Mouse (Mus musculus) hindbrain, embryonic 16.5 days (tissue): ENCODE measurements around the gene Clcnka. TPM values are rescaled to one million over a fixed set of nuclear protein-coding genes. Genes with fewer than 3 reads are reported as not detected.
A peak's percentile ranks its signal among the peaks of the same experiment; 100 is the strongest.

Experiments used
- ATAC-seq: fragments of 200-750 bp; cut with Nextera tagmentation; 2 replicates; pipeline ENCODE4 v1.8.0; 2017; ENCODE audit warnings: moderate TSS enrichment, moderate library complexity
- H3K27ac ChIP-seq: fragments of 300-500 bp; sonication (generic); 2 replicates; pipeline ENCODE4 v1.5.1; 2014; ENCODE audit warnings: low read depth, mild to moderate bottlenecking, control low read depth, low read length, moderate library complexity
- H3K27me3 ChIP-seq: fragments of 300-500 bp; sonication (generic); replicated peaks from 2 replicates; pipeline ENCODE4 v1.6.1; 2014; ENCODE audit warnings: low read length; ENCODE audit not compliant: control insufficient read depth, insufficient read depth
- H3K36me3 ChIP-seq: fragments of 300-500 bp; sonication (generic); 2 replicates; pipeline ENCODE4 v1.6.1; 2014; ENCODE audit warnings: mild to moderate bottlenecking, low read length, moderate library complexity, mixed read lengths; ENCODE audit not compliant: control insufficient read depth, insufficient read depth
- H3K4me1 ChIP-seq: fragments of 300-500 bp; sonication (generic); 2 replicates; pipeline ENCODE4 v1.6.1; 2014; ENCODE audit warnings: low read depth, low read length; ENCODE audit not compliant: control insufficient read depth, insufficient read depth
- H3K4me2 ChIP-seq: fragments of 300-500 bp; sonication (generic); 2 replicates; pipeline ENCODE4 v1.6.1; 2014; ENCODE audit warnings: mild to moderate bottlenecking, low read length, control low read depth, moderate library complexity
- H3K4me3 ChIP-seq: fragments of 300-500 bp; sonication (generic); 2 replicates; pipeline ENCODE4 v1.5.1; 2014; ENCODE audit warnings: mild to moderate bottlenecking, low read length, control low read depth, moderate library complexity
- H3K9ac ChIP-seq: fragments of 300-500 bp; sonication (generic); 2 replicates; pipeline ENCODE4 v1.6.1; 2014; ENCODE audit warnings: low read depth, mild to moderate bottlenecking, control low read depth, low read length, moderate library complexity
- H3K9me3 ChIP-seq: fragments of 300-500 bp; sonication (generic); 2 replicates; pipeline ENCODE4 v1.6.1; 2014; ENCODE audit warnings: mild to moderate bottlenecking, low read length, moderate library complexity; ENCODE audit not compliant: control insufficient read depth
- WGBS: fragments of 180-500 bp; shearing (Covaris S2); extraction: QIAGEN DNeasy Blood & Tissue Kit; methylation state at CpG from one replicate; pipeline ENCODE4 v1.1.7; 2014; 5-methylcytosine and 5-hydroxymethylcytosine counted together
- polyA plus RNA-seq: library from polyadenylated mRNA; unstranded; fragments of >200 nt; fragmentation: Nextera tagmentation; extraction: Ambion mirVana; gene quantifications from 2 replicates; pipeline ENCODE4 v1.2.1, GENCODE M21; 2015

The Clcnka gene
- polyA plus RNA-seq, 1 experiment from 2014 or later = 0.78 TPM

DNA sequence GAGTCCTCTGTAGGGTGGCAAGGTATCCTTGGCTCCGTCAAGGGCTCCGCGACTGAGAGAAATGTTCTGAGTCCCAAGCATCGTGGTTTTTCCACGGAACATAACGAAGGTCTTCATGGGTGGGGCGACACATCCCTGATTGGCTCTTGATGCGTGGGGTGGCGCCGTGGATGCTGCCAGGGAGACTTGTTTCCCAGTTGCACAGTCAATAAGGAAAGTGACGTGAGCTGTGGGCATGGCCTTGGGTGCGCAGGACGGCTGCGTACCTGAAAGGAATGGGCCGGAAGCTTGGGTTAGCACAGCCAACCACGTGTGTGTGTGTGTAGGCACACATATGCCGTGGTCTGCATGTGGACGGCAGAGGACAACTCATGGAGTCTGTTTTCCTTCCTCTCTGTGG lies 34.7 kb upstream of the Clcnka start:
- H3K9ac ChIP-seq = no peak overlapping the region
- H3K4me2 ChIP-seq = no peak overlapping the region
- ATAC-seq = no peak
- no peaks in the 10 kb centered on the region for H3K9me3 ChIP-seq
- peaks cover 2% of the 10 kb centered on the region; the same call in 1 of the 2 replicates for H3K4me1 ChIP-seq
- WGBS = 85% methylated on average over 18 of the region's 18 CpGs
- no peak overlapping the region for H3K4me3 ChIP-seq
- no peak overlapping the region for H3K27ac ChIP-seq
- H3K27me3 ChIP-seq = no peaks in the 10 kb centered on the region
- no peaks in the 10 kb centered on the region for H3K36me3 ChIP-seq

GRCm38 (mm10) chr4:141432666-141433065 lies 34.1 kb upstream of the Clcnka start:
- Histone ChIP-seq H3K27ac (no peak overlapping the region), H3K36me3 (no peaks in the 10 kb centered on the region), H3K4me2 (no peak overlapping the region), H3K9ac (no peak overlapping the region), H3K9me3 (no peaks in the 10 kb centered on the region), H3K27me3 (no peaks in the 10 kb centered on the region), H3K4me3 (no peak overlapping the region), H3K4me1 (peaks cover 2% of the 10 kb centered on the region; the same call in 1 of the 2 replicates)
- ATAC-seq = no peak
- 57% methylated on average over 14 of the region's 14 CpGs for WGBS

- H3K27ac ChIP-seq = no peak overlapping the region
- WGBS = 44% methylated on average over 9 of the region's 9 CpGs
- H3K9ac ChIP-seq = no peak overlapping the region
- ATAC-seq = no peak
- H3K36me3 ChIP-seq = no peaks in the 10 kb centered on the region
- H3K4me2 ChIP-seq = no peak overlapping the region
- no peaks in the 10 kb centered on the region for H3K9me3 ChIP-seq
- H3K4me1 ChIP-seq = peaks cover 8% of the 10 kb centered on the region
- no peaks in the 10 kb centered on the region for H3K27me3 ChIP-seq
- H3K4me3 ChIP-seq = no peak overlapping the region
These were observed 32.5 kb upstream of the Clcnka start for GRCm38 (mm10) chr4:141430997-141431396.

DNA sequence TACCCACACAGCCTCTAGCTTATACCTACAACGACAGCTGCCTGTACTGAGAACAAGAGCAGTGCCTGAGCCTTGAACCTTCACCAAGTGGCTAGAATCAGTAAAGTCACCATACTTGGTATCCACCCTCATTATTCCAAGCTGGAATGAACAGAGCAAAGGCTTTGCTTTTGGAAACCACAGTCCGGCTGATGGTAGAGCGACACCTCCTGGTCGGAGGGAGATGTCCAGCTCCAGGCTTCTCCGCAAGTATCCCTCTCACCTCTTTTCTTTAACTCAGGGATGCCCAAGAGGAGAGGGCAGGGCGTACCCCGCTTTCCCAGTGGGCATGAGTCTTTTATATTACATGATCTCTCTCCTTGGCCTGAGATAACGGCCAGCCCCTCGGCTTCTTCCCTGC lies 31.3 kb upstream of the Clcnka start:
- H3K9ac ChIP-seq = no peak overlapping the region
- peaks cover 17% of the 10 kb centered on the region for H3K4me1 ChIP-seq
- ATAC-seq = no peak
- H3K36me3 ChIP-seq = no peaks in the 10 kb centered on the region
- no peaks in the 10 kb centered on the region for H3K9me3 ChIP-seq
- no peak overlapping the region for H3K4me2 ChIP-seq
- no peak overlapping the region for H3K4me3 ChIP-seq
- 51% methylated on average over 9 of the region's 9 CpGs for WGBS
- H3K27ac ChIP-seq = no peak overlapping the region
- no peaks in the 10 kb centered on the region for H3K27me3 ChIP-seq

GRCm38 (mm10) chr4:141429381-141429780 lies 30.9 kb upstream of the Clcnka start:
- Histone ChIP-seq H3K4me3 (no peak overlapping the region), H3K4me2 (no peak overlapping the region), H3K9me3 (no peaks in the 10 kb centered on the region), H3K4me1 (peaks cover 17% of the 10 kb centered on the region), H3K36me3 (no peaks in the 10 kb centered on the region), H3K27me3 (no peaks in the 10 kb centered on the region), H3K27ac (no peak overlapping the region), H3K9ac (no peak overlapping the region)
- ATAC-seq = no peak
- whole genome bisulfite sequencing = 74% methylated on average over 6 of the region's 6 CpGs

GRCm38 (mm10) chr4:141427921-141428320 lies 29.4 kb upstream of the Clcnka start:
- H3K4me1 ChIP-seq = peaks cover 16% of the 10 kb centered on the region
- WGBS = 86% methylated on average over 13 of the region's 13 CpGs
- H3K4me2 ChIP-seq = no peak overlapping the region
- H3K9ac ChIP-seq = no peak overlapping the region
- H3K36me3 ChIP-seq = no peaks in the 10 kb centered on the region
- H3K9me3 ChIP-seq = no peaks in the 10 kb centered on the region
- no peaks in the 10 kb centered on the region for H3K27me3 ChIP-seq
- H3K4me3 ChIP-seq = no peak overlapping the region
- H3K27ac ChIP-seq = no peak overlapping the region
- ATAC-seq = no peak

DNA sequence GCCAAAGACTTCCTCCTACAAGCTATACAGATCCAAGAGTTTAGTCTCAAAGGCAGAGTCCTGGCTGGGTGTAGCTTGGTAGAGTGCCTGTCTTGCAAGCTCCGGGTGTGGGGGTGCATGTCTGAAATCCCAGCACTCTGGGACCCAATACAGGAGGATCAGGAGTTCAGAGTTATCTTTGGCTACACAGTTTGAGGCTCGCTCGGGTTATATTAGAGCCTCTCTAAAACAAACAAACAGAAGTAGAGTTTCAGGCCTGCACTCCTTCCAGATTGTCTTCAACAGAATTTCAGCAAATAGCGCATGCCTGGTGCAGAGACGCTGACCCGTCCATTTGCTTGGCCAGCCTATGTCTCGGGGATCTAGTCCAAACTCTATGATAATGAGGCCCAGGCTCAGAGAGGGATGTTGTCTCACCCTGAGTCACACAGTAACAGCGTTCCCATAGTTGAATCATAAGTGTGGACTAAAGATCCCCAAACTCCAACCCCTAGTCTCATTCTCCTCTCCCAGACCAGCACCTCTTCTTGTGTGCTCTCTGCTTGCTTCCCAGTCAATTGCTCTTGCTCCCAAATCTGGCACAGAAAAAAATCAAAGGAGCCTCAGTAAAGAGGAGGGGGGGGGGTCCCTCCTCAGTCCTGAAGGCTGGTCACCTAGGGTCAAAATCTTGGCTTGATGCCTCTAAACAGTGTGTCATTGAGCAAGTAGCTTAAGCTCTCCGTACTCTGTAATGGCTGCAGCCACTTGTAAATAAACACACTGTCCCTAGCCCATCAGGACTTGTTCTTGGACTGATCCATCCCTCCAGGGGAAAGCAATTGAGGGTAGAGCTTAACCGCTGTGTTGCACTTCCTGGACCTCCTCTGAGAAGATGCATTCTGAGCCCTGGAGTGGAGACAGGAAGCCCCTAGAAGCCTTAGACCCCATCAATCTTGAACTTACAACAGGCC lies 28.5 kb upstream of the Clcnka start:
- Histone ChIP-seq H3K9me3 (no peaks in the 10 kb centered on the region), H3K4me3 (no peak overlapping the region), H3K4me2 (peak overlapping the region; percentile 82), H3K4me1 (peaks cover 14% of the 10 kb centered on the region), H3K27me3 (no peaks in the 10 kb centered on the region), H3K9ac (no peak overlapping the region), H3K36me3 (no peaks in the 10 kb centered on the region), H3K27ac (no peak overlapping the region; the same call in 1 of the 2 replicates)
- ATAC-seq = no peak
- WGBS = 85% methylated on average over 10 of the region's 10 CpGs

GRCm38 (mm10) chr4:141425484-141426479 lies 27.3 kb upstream of the Clcnka start:
- H3K27ac ChIP-seq = peak overlapping the region; percentile 76
- peak overlapping the region; percentile 82 for H3K4me2 ChIP-seq
- peak; percentile 96 for ATAC-seq

More at GRCm38 (mm10) chr4:141425484-141426479, 27.3 kb upstream of the Clcnka start:
- Histone ChIP-seq H3K9me3 (no peaks in the 10 kb centered on the region), H3K4me3 (peak overlapping the region; percentile 54), H3K4me1 (peaks cover 14% of the 10 kb centered on the region), H3K9ac (peak overlapping the region; percentile 73), H3K36me3 (no peaks in the 10 kb centered on the region), H3K27me3 (no peaks in the 10 kb centered on the region)
- WGBS = 6% methylated on average over 33 of the region's 36 CpGs
